Mouse (Mus musculus): ENCODE data around the gene Ttc7b. TPM values are rescaled to one million over a fixed set of nuclear protein-coding genes. Genes with fewer than 3 reads are reported as not detected.

Ttc7b gene
- total and polyA plus RNA-seq, 3 experiments, result 21.1 to 33.9 (median 26.8) TPM

GRCm38 (mm10) chr12:100326732-100327131 is 193.9 kb downstream of the Ttc7b start:
- H3K9me3 ChIP-seq (replicated peaks), result no peaks in the 10 kb centered on the region

GRCm38 (mm10) chr12:100325618-100326017 is 195.0 kb downstream of the Ttc7b start:
- DNase-seq (ENCODE audit: low spot score) (no peak), ATAC-seq (ENCODE audit: extremely low read depth, insufficient number of reproducible peaks, low FRiP score, poor library complexity, severe bottlenecking) (no peak)
- Histone ChIP-seq H3K27me3 (ENCODE audit: insufficient read depth, low read length) (peaks cover 21% of the 10 kb centered on the region), H3K36me3 (replicated peaks) (peaks cover 3% of the 10 kb centered on the region), H3K4me3 (ENCODE audit: low read depth, low read length) (no peak overlapping the region), H3K4me1 (ENCODE audit: insufficient read depth, low read depth, low read length) (no peaks in the 10 kb centered on the region), H3K9me3 (replicated peaks) (no peaks in the 10 kb centered on the region)
- TF ChIP-seq POLR2AphosphoS5 (IDR thresholded peaks at IDR 0.05; ENCODE audit: insufficient replicate concordance, low read depth, low read length) (no peak), TAL1 (conservative IDR thresholded peaks at IDR 0.05; ENCODE audit: low read depth, low read length) (no peak), CTCF (IDR thresholded peaks at IDR 0.05; ENCODE audit: low read depth, low read length) (no peak), GATA2 (IDR thresholded peaks at IDR 0.05; ENCODE audit: borderline replicate concordance, low read depth, low read length) (no peak), GATA1 (IDR thresholded peaks at IDR 0.05; ENCODE audit: borderline replicate concordance, low read length) (no peak)

More at GRCm38 (mm10) chr12:100326732-100327131, 193.9 kb downstream of the Ttc7b start:
- DNase-seq (ENCODE audit: low spot score), result no peak
- ATAC-seq (ENCODE audit: extremely low read depth, insufficient number of reproducible peaks, low FRiP score, poor library complexity, severe bottlenecking), result no peak
- Histone ChIP-seq H3K36me3 (replicated peaks) (peaks cover 3% of the 10 kb centered on the region), H3K4me3 (ENCODE audit: low read depth, low read length) (no peak overlapping the region), H3K27me3 (ENCODE audit: insufficient read depth, low read length) (peaks cover 15% of the 10 kb centered on the region), H3K4me1 (ENCODE audit: insufficient read depth, low read depth, low read length) (no peaks in the 10 kb centered on the region)
- TF ChIP-seq CTCF (IDR thresholded peaks at IDR 0.05; ENCODE audit: low read depth, low read length) (no peak), GATA2 (IDR thresholded peaks at IDR 0.05; ENCODE audit: borderline replicate concordance, low read depth, low read length) (no peak), GATA1 (IDR thresholded peaks at IDR 0.05; ENCODE audit: borderline replicate concordance, low read length) (no peak), TAL1 (conservative IDR thresholded peaks at IDR 0.05; ENCODE audit: low read depth, low read length) (no peak), POLR2AphosphoS5 (IDR thresholded peaks at IDR 0.05; ENCODE audit: insufficient replicate concordance, low read depth, low read length) (no peak)

- TF ChIP-seq POLR2AphosphoS5 (IDR thresholded peaks at IDR 0.05; ENCODE audit: insufficient replicate concordance, low read depth, low read length), result no peak
- TF ChIP-seq GATA1 (IDR thresholded peaks at IDR 0.05; ENCODE audit: borderline replicate concordance, low read length), result no peak
- TF ChIP-seq CTCF (IDR thresholded peaks at IDR 0.05; ENCODE audit: low read depth, low read length), result no peak
- no peak for TF ChIP-seq TAL1 (conservative IDR thresholded peaks at IDR 0.05; ENCODE audit: low read depth, low read length)
- no peak for TF ChIP-seq GATA2 (IDR thresholded peaks at IDR 0.05; ENCODE audit: borderline replicate concordance, low read depth, low read length)
- Histone ChIP-seq H3K27me3 (ENCODE audit: insufficient read depth, low read length) (peaks cover 24% of the 10 kb centered on the region), H3K4me1 (ENCODE audit: insufficient read depth, low read depth, low read length) (peaks cover 3% of the 10 kb centered on the region), H3K4me3 (ENCODE audit: low read depth, low read length) (no peak overlapping the region), H3K36me3 (replicated peaks) (peaks cover 3% of the 10 kb centered on the region), H3K9me3 (replicated peaks) (no peaks in the 10 kb centered on the region)
- no peak for DNase-seq (ENCODE audit: low spot score)
- ATAC-seq (ENCODE audit: extremely low read depth, insufficient number of reproducible peaks, low FRiP score, poor library complexity, severe bottlenecking), result no peak
Observed at GRCm38 (mm10) chr12:100325212-100325611, 195.4 kb downstream of the Ttc7b start.

- ATAC-seq (ENCODE audit: extremely low read depth, insufficient number of reproducible peaks, low FRiP score, poor library complexity, severe bottlenecking) (no peak), DNase-seq (ENCODE audit: low spot score) (no peak)
- TF ChIP-seq GATA2 (IDR thresholded peaks at IDR 0.05; ENCODE audit: borderline replicate concordance, low read depth, low read length) (no peak), GATA1 (IDR thresholded peaks at IDR 0.05; ENCODE audit: borderline replicate concordance, low read length) (no peak), TAL1 (conservative IDR thresholded peaks at IDR 0.05; ENCODE audit: low read depth, low read length) (no peak)
- peaks cover 3% of the 10 kb centered on the region for H3K36me3 ChIP-seq (replicated peaks)
- H3K9me3 ChIP-seq (replicated peaks), result no peaks in the 10 kb centered on the region
- H3K4me3 ChIP-seq (ENCODE audit: low read depth, low read length), result no peak overlapping the region
- peaks cover 26% of the 10 kb centered on the region for H3K27me3 ChIP-seq (ENCODE audit: insufficient read depth, low read length)
- H3K4me1 ChIP-seq (ENCODE audit: insufficient read depth, low read depth, low read length), result peaks cover 8% of the 10 kb centered on the region
Observed at GRCm38 (mm10) chr12:100323641-100324040, 197.0 kb downstream of the Ttc7b start.

GRCm38 (mm10) chr12:100322225-100322624 is 198.4 kb downstream of the Ttc7b start:
- Histone ChIP-seq H3K36me3 (replicated peaks) (peaks cover 3% of the 10 kb centered on the region), H3K4me3 (ENCODE audit: low read depth, low read length) (no peak overlapping the region), H3K27me3 (ENCODE audit: insufficient read depth, low read length) (peaks cover 25% of the 10 kb centered on the region), H3K4me1 (ENCODE audit: insufficient read depth, low read depth, low read length) (peaks cover 8% of the 10 kb centered on the region), H3K9me3 (replicated peaks) (no peaks in the 10 kb centered on the region)
- TF ChIP-seq POLR2AphosphoS5 (IDR thresholded peaks at IDR 0.05; ENCODE audit: insufficient replicate concordance, low read depth, low read length) (no peak), GATA2 (IDR thresholded peaks at IDR 0.05; ENCODE audit: borderline replicate concordance, low read depth, low read length) (no peak), TAL1 (conservative IDR thresholded peaks at IDR 0.05; ENCODE audit: low read depth, low read length) (no peak), GATA1 (IDR thresholded peaks at IDR 0.05; ENCODE audit: borderline replicate concordance, low read length) (no peak), CTCF (IDR thresholded peaks at IDR 0.05; ENCODE audit: low read depth, low read length) (no peak)
- DNase-seq (ENCODE audit: low spot score) (no peak), ATAC-seq (ENCODE audit: extremely low read depth, insufficient number of reproducible peaks, low FRiP score, poor library complexity, severe bottlenecking) (no peak)

GRCm38 (mm10) chr12:100321545-100321944 is 199.1 kb downstream of the Ttc7b start:
- H3K27me3 ChIP-seq (ENCODE audit: insufficient read depth, low read length), result peaks cover 25% of the 10 kb centered on the region
- TF ChIP-seq GATA2 (IDR thresholded peaks at IDR 0.05; ENCODE audit: borderline replicate concordance, low read depth, low read length) (no peak), CTCF (IDR thresholded peaks at IDR 0.05; ENCODE audit: low read depth, low read length) (no peak), TAL1 (conservative IDR thresholded peaks at IDR 0.05; ENCODE audit: low read depth, low read length) (no peak), GATA1 (IDR thresholded peaks at IDR 0.05; ENCODE audit: borderline replicate concordance, low read length) (no peak)
- H3K36me3 ChIP-seq (replicated peaks), result peaks cover 3% of the 10 kb centered on the region
- DNase-seq (ENCODE audit: low spot score) (no peak), ATAC-seq (ENCODE audit: extremely low read depth, insufficient number of reproducible peaks, low FRiP score, poor library complexity, severe bottlenecking) (no peak)
- peaks cover 8% of the 10 kb centered on the region for H3K4me1 ChIP-seq (ENCODE audit: insufficient read depth, low read depth, low read length)
- no peak overlapping the region for H3K4me3 ChIP-seq (ENCODE audit: low read depth, low read length)
- no peaks in the 10 kb centered on the region for H3K9me3 ChIP-seq (replicated peaks)
